Mouse (Mus musculus): ENCODE measurements around the gene Cd6. TPM values are rescaled to one million over a fixed set of nuclear protein-coding genes. Genes with fewer than 3 reads are reported as not detected.

Cd6 gene
- 1 to 10 TPM; 2.3 to 4.1 TPM for total RNA-seq (2021)
- long read RNA-seq, experiment 1, partial matches to known transcripts: 0 of 3 reads
- long read RNA-seq, experiment 1, other reads (novel, unspliced or antisense): 1 of 3 reads
- long read RNA-seq, experiment 2, partial matches to known transcripts: 0 of 3 reads
- long read RNA-seq, experiment 2, other reads (novel, unspliced or antisense): 0 of 3 reads

GRCm38 (mm10) chr19:10829436-10830175, at the start of gene Cd6:
Cd6 (minus strand) TSS chr19:10830058.
- no peak for DNase-seq

DNA sequence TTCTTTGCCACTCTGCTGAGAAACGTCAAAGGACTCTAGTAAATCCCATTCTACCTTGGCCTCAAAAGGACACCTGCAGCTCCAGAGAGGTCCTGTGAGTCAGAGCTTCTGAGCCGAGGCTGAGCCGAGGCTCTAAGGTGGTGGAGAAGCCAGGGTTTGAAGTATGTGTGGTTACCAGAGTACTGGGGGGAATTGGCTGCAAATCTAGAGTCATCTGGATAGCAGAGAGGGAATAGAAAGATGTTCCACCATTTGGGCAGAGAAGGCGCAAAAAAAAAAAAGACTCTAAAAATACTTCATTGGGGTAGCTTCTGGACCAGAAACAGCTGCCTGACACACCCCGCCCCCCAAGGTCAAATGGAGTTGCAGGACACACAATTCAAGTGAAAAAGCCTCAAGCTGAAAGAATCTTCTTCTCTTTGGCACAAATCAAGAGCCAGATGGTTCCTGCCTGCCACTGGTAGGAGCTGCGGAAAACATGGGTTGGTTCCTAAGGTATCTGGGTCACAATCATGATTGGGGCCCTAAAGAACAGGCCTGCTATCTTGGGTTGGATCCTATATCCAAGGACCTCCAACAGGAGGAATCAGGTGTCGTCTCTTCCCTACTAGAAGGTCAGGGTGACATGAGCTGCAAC, 48.5 kb upstream of the Cd6 start:
- DNase-seq: no peak

DNA sequence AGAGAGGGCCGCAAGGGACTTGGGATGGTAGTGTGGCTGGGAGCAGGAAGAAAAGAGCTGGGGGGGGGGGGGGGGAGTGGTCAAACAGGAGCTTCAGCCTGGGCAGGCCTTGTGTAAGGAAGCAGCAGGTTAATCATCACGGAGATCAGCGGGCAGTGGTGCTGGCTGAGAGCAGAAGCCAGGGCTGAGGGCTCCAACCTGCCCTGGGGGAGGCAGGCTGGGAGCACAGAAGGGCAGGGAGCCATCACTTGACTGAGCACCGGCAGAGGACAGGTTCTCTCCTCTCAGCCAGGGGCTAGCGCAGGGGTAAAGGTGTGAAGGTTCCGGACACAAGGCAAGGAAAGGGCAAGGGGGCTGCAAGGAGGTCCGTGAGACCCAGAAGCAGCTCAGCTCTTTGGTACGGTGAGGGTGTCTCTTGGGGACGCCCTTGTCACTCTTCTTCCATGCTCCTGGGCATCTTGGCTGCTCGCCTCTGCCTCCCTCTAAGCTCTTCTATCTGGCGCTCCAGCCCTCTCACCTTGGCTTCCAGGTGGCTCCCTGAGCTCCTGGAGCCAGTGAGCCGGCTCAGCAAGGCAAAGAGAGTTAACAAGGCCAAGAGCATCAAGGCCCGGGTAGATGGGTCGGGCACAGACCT, 41.6 kb upstream of the Cd6 start:
- no peak for DNase-seq

DNA sequence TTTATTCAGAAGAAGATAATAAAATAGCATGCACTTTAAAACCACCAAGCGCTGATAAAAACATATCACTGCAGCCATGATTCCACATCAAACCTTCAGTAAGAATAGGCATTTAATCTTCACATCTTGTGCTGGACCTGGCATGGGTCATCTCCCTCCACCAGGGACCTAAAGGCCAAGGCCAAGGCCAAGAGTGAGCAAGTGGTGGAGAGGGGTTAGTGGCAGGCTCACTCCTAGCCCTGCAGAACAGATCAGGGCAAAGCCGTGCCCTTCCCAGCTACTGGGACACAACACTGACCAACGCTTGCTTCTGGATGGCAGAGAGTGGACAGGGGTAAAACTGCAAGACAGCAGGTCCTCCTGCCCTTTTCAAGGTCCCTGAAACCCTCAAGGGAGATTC, 40.8 kb upstream of the Cd6 start:
- no peak for DNase-seq

- no peak for DNase-seq
Observed at GRCm38 (mm10) chr19:10869886-10870527, 40.1 kb upstream of the Cd6 start, which contains the start of gene Tmem132a. Tmem132a (minus strand) TSS chr19:10869940.

DNA sequence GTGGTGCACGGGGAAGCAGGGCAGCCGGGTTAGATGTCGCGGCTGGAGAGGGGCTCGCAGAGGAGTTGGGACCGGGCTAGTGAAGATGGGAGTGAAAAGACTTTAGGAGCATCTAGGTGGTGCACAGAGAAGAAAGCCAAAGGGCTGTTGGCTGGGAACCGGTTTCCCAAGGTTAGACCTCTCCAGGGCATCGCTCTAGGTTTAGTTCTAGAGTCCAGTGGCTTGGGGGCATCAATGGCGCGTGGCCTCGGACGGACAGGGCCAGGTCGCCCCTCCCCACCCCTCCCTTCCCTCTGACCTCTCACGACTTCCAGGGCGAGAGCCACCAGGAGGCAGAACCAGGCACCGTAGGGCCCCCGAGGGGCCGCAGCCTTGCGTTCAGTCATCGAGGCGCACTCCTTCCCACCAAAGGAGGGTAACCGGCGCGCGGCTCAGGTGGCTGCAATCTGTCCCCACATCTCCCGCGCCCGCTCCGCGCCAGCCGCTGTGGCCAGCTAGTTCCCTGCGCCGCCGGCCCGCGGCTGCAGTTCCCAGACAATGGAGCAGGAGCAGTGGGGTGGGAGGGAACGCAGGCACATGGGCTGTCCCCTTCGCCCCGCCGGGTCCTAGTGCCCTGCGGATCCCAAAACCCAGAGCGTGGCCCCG, 39.5 kb upstream of the Cd6 start:
- DNase-seq: peak; percentile 88

DNA sequence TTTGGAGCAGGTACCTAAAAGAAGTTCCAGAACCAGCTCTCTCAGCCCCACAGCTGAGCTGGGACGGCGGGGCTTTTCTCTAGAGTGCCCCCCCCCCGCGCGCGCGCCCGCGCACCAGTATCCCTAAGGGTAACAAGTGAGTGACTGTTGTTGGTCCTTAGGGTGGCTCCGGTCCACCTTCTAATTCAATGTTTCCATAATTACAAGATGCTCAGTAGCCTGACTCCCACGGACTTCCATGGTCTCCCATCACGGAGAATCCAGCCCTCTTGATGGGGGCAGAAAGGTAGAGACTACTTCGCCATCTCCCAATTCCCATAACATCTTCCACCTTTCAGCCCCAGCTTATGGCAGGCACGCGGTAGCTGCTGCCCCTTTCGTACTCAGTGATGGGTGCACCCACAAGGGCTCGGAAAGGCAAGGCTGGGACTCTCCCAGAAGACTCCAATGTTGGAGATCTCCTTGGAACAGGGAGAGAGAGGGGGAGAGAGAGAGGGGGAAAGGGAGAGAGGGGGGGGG, 38.8 kb upstream of the Cd6 start:
- DNase-seq: no peak

- DNase-seq: no peak
Observed at GRCm38 (mm10) chr19:10867946-10868622, 38.2 kb upstream of the Cd6 start.

- DNase-seq: no peak
Observed at GRCm38 (mm10) chr19:10866351-10866750, 36.5 kb upstream of the Cd6 start.

DNA sequence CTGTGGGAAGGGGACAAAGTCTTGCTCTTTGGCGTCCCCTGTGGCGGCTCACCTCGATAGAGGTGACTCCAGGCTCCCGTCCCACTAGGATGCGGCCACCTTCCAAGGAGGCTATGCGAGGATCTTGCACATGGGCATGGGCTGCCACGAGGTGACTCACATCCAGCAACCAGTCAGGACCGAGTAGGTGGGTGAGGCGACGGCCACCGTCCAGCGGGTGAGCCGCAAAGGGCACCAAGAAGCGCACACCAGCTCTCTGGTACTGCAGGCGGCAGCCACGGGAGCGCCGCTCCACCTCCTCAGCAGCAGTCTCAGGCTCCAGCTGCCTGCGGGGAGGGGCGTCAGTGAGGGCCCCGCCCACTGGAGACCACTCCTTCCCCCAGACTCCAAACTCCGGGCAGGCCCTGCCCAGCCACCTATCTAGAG, 30.2 kb upstream of the Cd6 start:
- no peak for DNase-seq

- DNase-seq: no peak
Observed at GRCm38 (mm10) chr19:10856520-10856919, 26.7 kb upstream of the Cd6 start.

GRCm38 (mm10) chr19:10855422-10855821, 25.6 kb upstream of the Cd6 start:
- DNase-seq: no peak

GRCm38 (mm10) chr19:10847311-10848087, 17.6 kb upstream of the Cd6 start:
- peak; percentile 84 for DNase-seq

GRCm38 (mm10) chr19:10846150-10846549, 16.3 kb upstream of the Cd6 start:
- DNase-seq: no peak

DNA sequence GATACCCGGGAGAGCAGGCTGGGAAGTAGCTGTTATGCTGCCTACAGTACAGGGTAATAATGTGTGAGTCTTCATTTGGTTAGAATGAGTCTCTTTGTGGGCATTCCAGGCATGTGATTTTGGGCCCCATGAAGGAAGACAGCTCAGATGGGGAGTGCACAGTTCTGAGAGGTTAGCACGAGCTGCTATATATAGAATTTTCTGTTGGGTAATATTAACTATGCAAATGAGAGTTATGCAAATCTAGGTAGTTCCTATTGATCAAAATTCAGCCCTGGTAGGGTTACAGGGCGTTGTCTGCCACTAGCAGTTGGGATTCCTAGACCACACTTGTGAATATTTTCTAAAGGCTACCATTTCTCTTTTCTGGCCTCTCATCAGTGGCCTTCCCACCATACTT, 15.6 kb upstream of the Cd6 start:
- DNase-seq: no peak

DNA sequence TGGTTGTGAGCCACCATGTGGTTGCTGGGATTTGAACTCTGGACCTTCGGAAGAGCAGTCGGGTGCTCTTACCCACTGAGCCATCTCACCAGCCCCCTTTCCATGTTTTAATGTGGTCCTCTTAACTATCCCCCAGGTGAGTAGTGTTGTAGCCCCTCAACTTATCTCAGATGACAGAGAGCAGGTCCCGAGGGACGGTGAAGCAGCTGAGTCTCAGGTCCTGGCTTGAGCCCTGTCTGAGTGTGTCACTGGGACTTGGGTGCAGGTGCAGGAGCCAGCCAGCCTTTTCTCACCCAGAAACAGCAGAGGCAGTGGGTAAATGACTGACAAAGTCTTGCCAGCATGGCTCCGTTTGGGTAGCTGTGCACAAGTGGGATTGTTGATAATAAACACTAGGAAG, 14.3 kb upstream of the Cd6 start:
- no peak for DNase-seq

DNA sequence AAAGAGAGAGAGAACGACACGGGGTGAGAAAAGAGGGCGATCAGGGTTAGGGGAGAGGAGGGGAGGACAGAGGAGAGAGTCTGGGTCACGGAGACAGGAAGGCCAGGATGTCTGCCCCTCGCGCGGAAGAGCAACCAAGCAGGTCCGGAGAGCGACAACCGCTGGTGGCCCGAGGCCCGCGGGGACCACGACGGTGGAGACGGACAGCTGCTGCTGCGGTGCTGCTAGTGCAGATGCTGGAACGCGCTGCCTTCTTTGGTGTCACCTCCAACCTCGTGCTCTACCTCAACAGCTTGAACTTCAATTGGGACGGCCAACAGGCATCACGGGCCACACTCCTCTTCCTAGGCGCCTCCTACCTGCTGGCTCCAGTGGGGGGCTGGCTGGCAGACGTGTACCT, 13.1 kb upstream of the Cd6 start:
- no peak for DNase-seq

DNA sequence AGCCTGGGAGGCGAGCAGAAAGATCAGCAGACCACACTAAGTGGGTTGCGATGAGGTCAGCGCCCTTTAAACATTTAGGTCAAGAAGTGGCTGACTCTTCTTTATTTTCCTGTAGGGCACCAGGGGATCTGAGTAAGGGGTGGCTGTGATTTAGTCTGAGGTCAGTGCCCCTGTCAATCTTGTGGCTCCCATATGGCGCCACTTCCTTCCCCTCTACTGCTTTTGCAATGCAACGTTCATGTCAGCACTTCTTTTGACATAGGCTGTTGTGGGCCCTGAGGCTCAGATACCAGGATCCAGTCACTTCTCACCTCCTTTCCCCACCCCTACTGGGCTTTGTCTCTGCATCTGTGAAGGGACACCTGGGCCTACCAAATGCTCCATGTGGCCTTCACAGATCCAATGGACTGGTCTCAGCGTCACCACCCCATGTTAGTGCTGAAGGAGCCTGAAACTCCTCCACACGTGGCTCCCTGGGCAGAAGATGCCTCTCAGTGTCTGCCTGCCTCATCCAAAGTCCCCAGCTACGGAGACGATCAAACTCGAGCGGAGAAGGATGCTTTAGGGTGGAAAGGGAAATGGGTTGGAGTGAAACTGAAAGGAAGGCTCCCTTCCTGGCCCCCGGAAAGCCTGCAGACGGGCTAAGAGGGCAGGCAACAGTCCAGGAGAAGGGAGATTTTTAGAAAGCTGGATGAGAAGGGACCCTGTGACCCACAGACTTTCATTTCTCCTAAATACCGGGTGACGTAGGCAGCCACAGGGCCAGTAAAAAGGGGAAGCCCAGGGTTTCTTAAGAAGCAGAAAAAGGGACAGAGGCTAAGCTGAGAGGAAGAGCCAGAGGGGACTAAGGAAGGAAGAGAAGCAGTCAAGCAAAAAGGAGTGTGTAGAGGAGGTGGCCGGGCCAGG, 12.1 kb upstream of the Cd6 start:
- DNase-seq: no peak
